Mouse (Mus musculus) regulatory T cell (primary cell): Measurements from ENCODE around the gene Npff.

Experiments
- in situ Hi-C: fragments of 300-600 bp; cut with MboI, MseI; formaldehyde crosslinking; loops from one replicate; pipeline ENCODE4 v1.15.1; 2025; ENCODE audit warnings: high pct_unique_total_duplicates

The Npff gene

GRCm38 (mm10) chr15:102520416-102520815 lies 4.3 kb downstream of the Npff start:
- in situ Hi-C loops: no loop called here

- in situ Hi-C loops: no loop called here
Measured at GRCm38 (mm10) chr15:102519211-102520141, 5.3 kb downstream of the Npff start.

GRCm38 (mm10) chr15:102518859-102519201 lies 5.9 kb downstream of the Npff start:
- in situ Hi-C loops: no loop called here

GRCm38 (mm10) chr15:102517976-102518858 lies 6.5 kb downstream of the Npff start, which contains the start of gene Tarbp2:
Tarbp2 (plus strand) TSS chr15:102518192.
- in situ Hi-C loops: no loop called here

GRCm38 (mm10) chr15:102517631-102517975 lies 7.1 kb downstream of the Npff start:
- in situ Hi-C loops: no loop called here

- in situ Hi-C loops: no loop called here
Measured at GRCm38 (mm10) chr15:102516728-102517404, 7.9 kb downstream of the Npff start, which contains the start of gene Map3k12. Map3k12 (minus strand) TSS chr15:102517064.

GRCm38 (mm10) chr15:102516293-102516692 lies 8.4 kb downstream of the Npff start:
- in situ Hi-C loops: no loop called here

GRCm38 (mm10) chr15:102515791-102516190 lies 9.0 kb downstream of the Npff start:
- in situ Hi-C loops: no loop called here

GRCm38 (mm10) chr15:102515261-102515660 lies 9.5 kb downstream of the Npff start:
- in situ Hi-C loops: no loop called here

- in situ Hi-C loops: no loop called here
Measured at GRCm38 (mm10) chr15:102513004-102513403, 11.7 kb downstream of the Npff start.

- in situ Hi-C loops: no loop called here
Measured at GRCm38 (mm10) chr15:102512471-102512870, 12.3 kb downstream of the Npff start.

GRCm38 (mm10) chr15:102512010-102512409 lies 12.7 kb downstream of the Npff start:
- in situ Hi-C loops: no loop called here

- in situ Hi-C loops: no loop called here
Measured at GRCm38 (mm10) chr15:102511285-102511833, 13.4 kb downstream of the Npff start.

GRCm38 (mm10) chr15:102510590-102511284 lies 14.0 kb downstream of the Npff start:
- in situ Hi-C loops: no loop called here

- in situ Hi-C loops: no loop called here
Measured at GRCm38 (mm10) chr15:102510110-102510509, 14.6 kb downstream of the Npff start.

GRCm38 (mm10) chr15:102508336-102508735 lies 16.4 kb downstream of the Npff start:
- in situ Hi-C loops: no loop called here

GRCm38 (mm10) chr15:102507561-102507960 lies 17.2 kb downstream of the Npff start:
- in situ Hi-C loops: no loop called here

GRCm38 (mm10) chr15:102506864-102507263 lies 17.9 kb downstream of the Npff start:
- in situ Hi-C loops: no loop called here

GRCm38 (mm10) chr15:102506464-102506830 lies 18.3 kb downstream of the Npff start:
- in situ Hi-C loops: no loop called here

- in situ Hi-C loops: no loop called here
Measured at GRCm38 (mm10) chr15:102505770-102506463, 18.8 kb downstream of the Npff start.
